19 mouse cellular contexts compared by ENCODE assay signal in genomic region chr6:58733851-58734250, GRCm38 (mm10).
"Had no signal": no experiment of that assay in that cellular context is flagged by ENCODE, and none has a peak within 500 bp of the region (broad histone marks: within the 10 kb centered on the region; RNA-seq: fewer than 3 reads in every experiment).

No protein-coding gene starts in this region.

- H3K4me1 ChIP-seq: lung, embryonic 15.5 days; midbrain, embryonic 13.5 days; midbrain, embryonic 15.5 days; neural tube, embryonic 12.5 days had no signal

- ATAC-seq: lung, postnatal 0 days; midbrain, embryonic 13.5 days; midbrain, embryonic 15.5 days had no signal

- H3K4me2 ChIP-seq: lung, embryonic 15.5 days; midbrain, embryonic 11.5 days; midbrain, embryonic 13.5 days; midbrain, embryonic 15.5 days; neural tube, embryonic 12.5 days had no signal

- H3K27ac ChIP-seq: lung, embryonic 15.5 days; macrophage; midbrain, embryonic 13.5 days; midbrain, embryonic 15.5 days; neural tube, embryonic 12.5 days had no signal

- H3K27me3 ChIP-seq: lung, embryonic 15.5 days; megakaryocyte, embryonic 14.5 days; midbrain, embryonic 13.5 days; midbrain, embryonic 15.5 days; neural tube, embryonic 12.5 days had no signal

- H3K9ac ChIP-seq: lung, embryonic 15.5 days; midbrain, embryonic 13.5 days; midbrain, embryonic 15.5 days; neural tube, embryonic 12.5 days had no signal

- H3K9me3 ChIP-seq: lung, embryonic 15.5 days; megakaryocyte, embryonic 14.5 days; midbrain, embryonic 13.5 days; midbrain, embryonic 15.5 days; neural tube, embryonic 12.5 days had no signal

- H3K36me3 ChIP-seq: lung, embryonic 15.5 days; midbrain, embryonic 13.5 days; midbrain, embryonic 15.5 days; neural tube, embryonic 12.5 days had no signal

- DNase-seq: lung, adult 2 months; lung, postnatal 14 days; lung, postnatal 36 days; retina, postnatal 1 day; right cerebral cortex, adult 18-20 months; right cerebral cortex, postnatal 25 days; right cerebral cortex, postnatal 4 days; spleen, adult 18-20 months; thymus, adult 18-20 months; thymus, postnatal 14 days; thymus, postnatal 36 days had no signal

- H3K4me3 ChIP-seq: lung, embryonic 15.5 days; megakaryocyte, embryonic 14.5 days; midbrain, embryonic 13.5 days; midbrain, embryonic 15.5 days; neural tube, embryonic 12.5 days had no signal
